Mouse (Mus musculus): ENCODE results near the gene Ddx42.

- no peak for TF ChIP-seq MYOD1 (IDR thresholded peaks at IDR 0.05; ENCODE audit: control insufficient read depth in 1 of 3, insufficient read length in 2 of 3, low read depth in 2 of 3)
- TF ChIP-seq POLR2A (IDR thresholded peaks at IDR 0.05; ENCODE audit: insufficient read length, low read depth), result no peak
- TF ChIP-seq CEBPB (IDR thresholded peaks at IDR 0.05; ENCODE audit: insufficient read depth, poor library complexity, severe bottlenecking), result no peak
- TF ChIP-seq TCF12 (IDR thresholded peaks at IDR 0.05; ENCODE audit: insufficient read depth, poor library complexity, severe bottlenecking), result no peak
- TF ChIP-seq MAX (IDR thresholded peaks at IDR 0.05; ENCODE audit: low read depth), result no peak
- TF ChIP-seq REST (IDR thresholded peaks at IDR 0.05; ENCODE audit: insufficient read depth, insufficient read length), result no peak
- no peak for TF ChIP-seq E2F4 (IDR thresholded peaks at IDR 0.05; ENCODE audit: insufficient read depth)
- no peak for TF ChIP-seq TCF3 (IDR thresholded peaks at IDR 0.05; ENCODE audit: insufficient read length, low read depth)
- TF ChIP-seq MYOG (IDR thresholded peaks at IDR 0.05; ENCODE audit: control insufficient read depth in 1 of 3, insufficient read depth in 1 of 3, insufficient read length in 2 of 3, low read depth in 2 of 3), result no peak
- TF ChIP-seq SRF (IDR thresholded peaks at IDR 0.05; ENCODE audit: control insufficient read depth, insufficient read length, low read depth), result no peak
- no peak for TF ChIP-seq POLR2AphosphoS2 (IDR thresholded peaks at IDR 0.05; ENCODE audit: insufficient read length, low read depth)
Observed at GRCm38 (mm10) chr11:106201337-106202122, 15.2 kb upstream of the Ddx42 start.
